Mouse (Mus musculus): ENCODE results near the gene Nkx2-2. TPM values are rescaled to one million over a fixed set of nuclear protein-coding genes. Genes with fewer than 3 reads are reported as not detected.

Gene Nkx2-2
- polyA plus RNA-seq, 1 experiment from 2014 or later, result 0.64 TPM

DNA sequence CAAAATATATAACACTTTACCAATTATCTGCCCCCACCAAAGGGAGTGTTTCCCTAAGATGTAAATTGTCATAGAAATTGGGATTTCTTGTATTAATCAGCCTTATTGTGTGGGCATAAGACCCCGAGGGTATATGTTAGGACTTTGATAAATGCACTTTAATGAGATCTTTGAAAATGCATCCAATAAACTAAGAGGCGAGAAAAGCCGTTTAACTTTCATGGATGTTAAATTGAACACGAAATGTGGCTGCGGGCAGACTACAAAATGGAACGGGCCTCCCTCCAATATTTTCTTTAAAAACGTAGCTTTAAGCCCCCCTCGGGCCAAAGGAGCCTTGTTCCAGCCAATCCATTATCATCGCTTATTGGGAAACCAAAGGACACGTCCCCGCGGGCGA is 1.3 kb downstream of the Nkx2-2 start:
- H3K36me3 ChIP-seq (ENCODE audit: control insufficient read depth, insufficient read depth, low read length), result no peaks in the 10 kb centered on the region
- H3K27ac ChIP-seq (replicated peaks), result no peak overlapping the region
- TF ChIP-seq EP300 (optimal IDR thresholded peaks at IDR 0.05), result no peak
- no peak for TF ChIP-seq CTCF (IDR thresholded peaks at IDR 0.05; ENCODE audit: low read depth)
- no peak overlapping the region for H3K9ac ChIP-seq (ENCODE audit: low read length)
- no peaks in the 10 kb centered on the region for H3K9me3 ChIP-seq (ENCODE audit: control insufficient read depth, low read length)
- DNase-seq (ENCODE audit: low spot score), result no peak
- H3K4me2 ChIP-seq (replicated peaks; ENCODE audit: low read depth), result no peak overlapping the region
- ATAC-seq (ENCODE audit: low FRiP score, low TSS enrichment), result no peak
- H3K27me3 ChIP-seq (ENCODE audit: control insufficient read depth, insufficient read depth, low read length), result peaks cover 48% of the 10 kb centered on the region
- no peaks in the 10 kb centered on the region; the same call in 1 of the 2 replicates for H3K4me1 ChIP-seq (replicated peaks; ENCODE audit: control insufficient read depth, insufficient read depth)
- no peak overlapping the region for H3K4me3 ChIP-seq (ENCODE audit: low read depth, low read length)
- 5% methylated on average over 13 of the region's 13 CpGs for WGBS

DNA sequence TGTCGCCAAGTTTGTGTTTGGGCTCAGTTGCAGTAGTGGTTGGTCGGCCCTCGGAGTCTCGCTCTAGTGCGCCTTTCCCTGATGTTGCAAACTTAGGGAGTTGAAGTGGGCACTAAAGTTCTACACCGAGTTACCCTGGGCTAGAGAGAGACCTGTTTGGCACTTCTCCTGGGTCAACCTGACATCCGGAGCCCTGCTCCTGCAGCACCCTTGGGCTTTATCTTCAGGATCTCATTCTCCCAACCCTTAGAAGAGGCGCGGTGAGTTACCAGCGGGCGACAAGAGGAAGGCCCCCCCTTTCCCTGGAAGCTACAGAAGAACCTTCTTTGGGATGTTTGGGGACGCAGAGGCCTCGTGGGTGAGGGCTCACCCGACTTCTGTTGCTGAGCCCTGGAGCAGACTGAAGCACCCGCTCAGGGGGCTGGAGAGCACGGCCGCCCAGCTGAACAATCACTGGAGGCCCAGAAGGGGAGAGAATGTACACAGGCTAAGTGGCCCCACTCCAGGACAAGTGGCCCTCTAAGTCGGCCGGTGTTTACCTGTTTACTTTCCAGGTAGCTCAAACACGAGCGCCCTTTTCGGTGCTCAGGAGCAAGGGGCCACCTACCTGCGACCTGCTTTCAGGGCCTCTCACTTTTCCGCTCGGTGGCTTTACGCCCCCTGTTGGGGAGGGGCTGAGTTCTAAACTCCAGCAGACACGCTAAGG is 3.6 kb downstream of the Nkx2-2 start:
- H3K4me2 ChIP-seq (replicated peaks; ENCODE audit: low read depth), result no peak overlapping the region

DNA sequence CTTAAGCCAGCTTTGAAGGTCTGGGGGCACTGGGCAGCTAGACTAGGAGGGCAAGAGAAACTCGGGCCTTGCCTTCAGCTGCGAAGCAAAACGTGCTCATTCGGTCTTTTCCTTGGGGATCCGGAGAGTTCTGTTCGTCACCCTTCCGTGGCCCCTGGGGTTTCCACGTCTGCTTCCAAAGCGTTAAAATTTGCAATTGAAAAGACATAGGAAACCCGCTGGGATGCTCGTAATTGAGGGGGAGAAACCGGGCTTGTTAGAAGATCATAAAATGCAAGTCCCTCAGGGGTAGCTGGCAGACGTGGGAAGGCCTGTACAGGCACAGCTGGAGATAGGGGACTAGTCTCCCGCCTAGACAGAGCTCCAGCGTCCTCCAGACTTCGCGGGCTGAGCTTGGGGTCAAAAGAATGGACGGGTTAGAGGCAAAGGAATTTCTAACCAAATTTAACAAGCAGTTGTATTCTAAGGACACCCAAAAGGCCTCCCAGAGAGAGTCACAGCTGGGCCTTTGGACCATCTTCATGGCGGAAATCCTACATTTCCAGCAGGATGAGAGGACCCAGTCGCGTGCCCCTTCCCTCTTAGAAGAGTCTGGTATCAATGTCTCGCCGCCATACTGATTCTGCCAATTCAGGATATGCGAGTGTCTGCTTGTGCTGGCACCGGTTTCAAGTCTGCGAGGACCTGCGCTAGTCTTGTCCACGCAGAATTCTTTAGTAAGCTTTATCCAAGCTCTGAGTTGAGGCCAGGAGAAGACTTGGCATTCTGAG is 4.3 kb downstream of the Nkx2-2 start:
- H3K4me1 ChIP-seq (replicated peaks; ENCODE audit: control insufficient read depth, insufficient read depth), result no peaks in the 10 kb centered on the region; the same call in 1 of the 2 replicates
- TF ChIP-seq CTCF (IDR thresholded peaks at IDR 0.05; ENCODE audit: low read depth) (no peak), EP300 (optimal IDR thresholded peaks at IDR 0.05) (no peak)
- H3K9me3 ChIP-seq (ENCODE audit: control insufficient read depth, low read length), result no peaks in the 10 kb centered on the region
- ATAC-seq (ENCODE audit: low FRiP score, low TSS enrichment) (no peak), DNase-seq (ENCODE audit: low spot score) (no peak)
- WGBS, result 7% methylated on average over 28 of the region's 28 CpGs
- H3K9ac ChIP-seq (ENCODE audit: low read length), result no peak overlapping the region
- H3K27me3 ChIP-seq (ENCODE audit: control insufficient read depth, insufficient read depth, low read length), result peaks cover 56% of the 10 kb centered on the region
- H3K4me3 ChIP-seq (ENCODE audit: low read depth, low read length), result no peak overlapping the region
- H3K36me3 ChIP-seq (ENCODE audit: control insufficient read depth, insufficient read depth, low read length), result no peaks in the 10 kb centered on the region
- no peak overlapping the region for H3K27ac ChIP-seq (replicated peaks)
- H3K4me2 ChIP-seq (replicated peaks; ENCODE audit: low read depth), result no peak overlapping the region

More for the DNA sequence above, 3.6 kb downstream of the Nkx2-2 start:
- WGBS, result 2% methylated on average over 27 of the region's 27 CpGs
- Histone ChIP-seq H3K27me3 (ENCODE audit: control insufficient read depth, insufficient read depth, low read length) (peaks cover 61% of the 10 kb centered on the region), H3K4me3 (ENCODE audit: low read depth, low read length) (no peak overlapping the region), H3K36me3 (ENCODE audit: control insufficient read depth, insufficient read depth, low read length) (no peaks in the 10 kb centered on the region), H3K9me3 (ENCODE audit: control insufficient read depth, low read length) (no peaks in the 10 kb centered on the region), H3K27ac (replicated peaks) (no peak overlapping the region), H3K4me1 (replicated peaks; ENCODE audit: control insufficient read depth, insufficient read depth) (no peaks in the 10 kb centered on the region; the same call in 1 of the 2 replicates), H3K9ac (ENCODE audit: low read length) (no peak overlapping the region)
- DNase-seq (ENCODE audit: low spot score), result no peak
- TF ChIP-seq CTCF (IDR thresholded peaks at IDR 0.05; ENCODE audit: low read depth) (no peak), EP300 (optimal IDR thresholded peaks at IDR 0.05) (no peak)
- no peak for ATAC-seq (ENCODE audit: low FRiP score, low TSS enrichment)

DNA sequence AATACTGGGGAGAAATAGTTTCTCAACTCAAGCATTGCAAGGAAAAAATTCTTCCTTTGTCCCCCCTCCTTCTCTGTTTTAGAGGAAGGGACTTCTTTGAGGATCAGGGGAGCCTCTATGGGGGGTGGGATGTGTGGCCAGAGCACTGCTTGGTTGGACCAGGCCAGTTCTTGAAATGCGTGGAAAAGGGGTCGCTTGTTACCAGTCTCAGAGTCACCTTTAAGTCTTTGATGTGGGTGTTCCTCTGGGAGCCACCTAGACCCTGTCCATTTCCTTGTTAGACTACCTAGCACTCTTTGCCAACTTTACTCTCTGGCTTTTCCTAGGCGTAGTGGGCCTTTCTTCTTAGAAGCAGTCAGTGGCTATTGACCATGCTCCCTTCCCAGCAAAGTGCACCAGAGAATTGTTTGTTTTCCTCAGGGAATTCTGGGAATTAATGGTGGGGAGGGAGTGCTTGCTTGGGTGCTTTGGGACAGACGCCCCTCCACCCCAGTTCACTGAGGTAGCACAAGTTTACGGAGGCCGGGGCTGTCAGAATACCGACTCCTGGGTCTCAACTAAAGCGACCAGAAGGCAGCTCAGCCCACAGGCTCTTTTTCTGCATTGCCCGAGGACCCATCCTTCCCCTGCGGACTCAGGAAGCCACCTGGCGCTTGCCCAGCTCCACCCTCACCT is 5.0 kb downstream of the Nkx2-2 start:
- TF ChIP-seq CTCF (IDR thresholded peaks at IDR 0.05; ENCODE audit: low read depth), result no peak
- no peak for TF ChIP-seq EP300 (optimal IDR thresholded peaks at IDR 0.05)
- Histone ChIP-seq H3K4me3 (ENCODE audit: low read depth, low read length) (no peak overlapping the region), H3K9me3 (ENCODE audit: control insufficient read depth, low read length) (no peaks in the 10 kb centered on the region), H3K27ac (replicated peaks) (no peak overlapping the region), H3K36me3 (ENCODE audit: control insufficient read depth, insufficient read depth, low read length) (no peaks in the 10 kb centered on the region), H3K4me2 (replicated peaks; ENCODE audit: low read depth) (no peak overlapping the region), H3K27me3 (ENCODE audit: control insufficient read depth, insufficient read depth, low read length) (peaks cover 53% of the 10 kb centered on the region), H3K4me1 (replicated peaks; ENCODE audit: control insufficient read depth, insufficient read depth) (no peaks in the 10 kb centered on the region), H3K9ac (ENCODE audit: low read length) (no peak overlapping the region)
- DNase-seq (ENCODE audit: low spot score) (no peak), ATAC-seq (ENCODE audit: low FRiP score, low TSS enrichment) (no peak)
- WGBS, result 16% methylated on average over 11 of the region's 11 CpGs

DNA sequence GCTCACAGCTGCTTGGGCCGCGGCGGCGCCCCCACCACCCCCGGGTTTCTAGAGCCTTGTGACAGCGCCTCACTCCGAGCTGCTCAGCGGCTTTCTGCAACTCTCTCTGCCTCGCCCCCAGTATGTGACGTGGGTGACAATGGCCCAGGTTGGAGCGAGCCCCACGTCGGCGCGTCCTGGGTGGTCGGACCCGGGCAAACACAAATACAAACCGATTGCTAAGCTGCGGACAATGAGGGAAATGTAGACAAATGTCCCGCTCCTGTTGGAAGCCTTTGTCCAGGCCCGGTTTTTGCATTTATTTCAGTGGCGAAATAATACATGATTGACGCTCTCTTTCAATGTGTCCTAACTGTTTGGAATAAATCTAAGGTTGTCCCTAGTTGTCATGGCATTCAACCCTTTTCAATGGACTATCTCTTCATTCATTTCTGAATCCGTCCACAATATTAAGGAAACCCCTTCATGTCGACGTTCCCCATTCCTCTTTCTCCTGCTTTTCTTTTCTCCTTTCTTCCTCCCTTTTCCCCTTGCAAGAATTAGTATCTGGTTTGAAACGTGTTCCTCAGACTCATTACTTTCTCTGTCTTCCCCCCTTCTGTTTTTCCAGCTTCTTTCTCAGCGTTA is 5.9 kb downstream of the Nkx2-2 start:
- Histone ChIP-seq H3K36me3 (ENCODE audit: control insufficient read depth, insufficient read depth, low read length) (no peaks in the 10 kb centered on the region), H3K27me3 (ENCODE audit: control insufficient read depth, insufficient read depth, low read length) (peaks cover 51% of the 10 kb centered on the region), H3K4me2 (replicated peaks; ENCODE audit: low read depth) (no peak overlapping the region), H3K27ac (replicated peaks) (no peak overlapping the region), H3K4me3 (ENCODE audit: low read depth, low read length) (no peak overlapping the region), H3K9ac (ENCODE audit: low read length) (no peak overlapping the region), H3K4me1 (replicated peaks; ENCODE audit: control insufficient read depth, insufficient read depth) (no peaks in the 10 kb centered on the region), H3K9me3 (ENCODE audit: control insufficient read depth, low read length) (no peaks in the 10 kb centered on the region)
- 6% methylated on average over 28 of the region's 28 CpGs for WGBS
- no peak for DNase-seq (ENCODE audit: low spot score)
- TF ChIP-seq EP300 (optimal IDR thresholded peaks at IDR 0.05), result no peak
- TF ChIP-seq CTCF (IDR thresholded peaks at IDR 0.05; ENCODE audit: low read depth), result no peak
- ATAC-seq (ENCODE audit: low FRiP score, low TSS enrichment), result no peak

Measured in stomach, postnatal 0 days (tissue).